20 mouse cellular contexts compared by ENCODE assay signal in genomic region chr10:116730033-116730652, GRCm38 (mm10).
"Had no signal": no experiment of that assay in that cellular context is flagged by ENCODE, and none has a peak within 500 bp of the region (broad histone marks: within the 10 kb centered on the region; RNA-seq: fewer than 3 reads in every experiment).

No protein-coding gene starts in this region.

- H3K9ac ChIP-seq: lung, embryonic 15.5 days; midbrain, embryonic 13.5 days; midbrain, embryonic 15.5 days; neural tube, embryonic 13.5 days; neural tube, embryonic 15.5 days had no signal

- H3K4me1 ChIP-seq: megakaryocyte, embryonic 14.5 days had no signal

- H3K4me3 ChIP-seq: lung, embryonic 15.5 days; megakaryocyte, embryonic 14.5 days; midbrain, embryonic 13.5 days; midbrain, embryonic 15.5 days; neural tube, embryonic 13.5 days; neural tube, embryonic 15.5 days had no signal

- H3K9me3 ChIP-seq: lung, embryonic 15.5 days; midbrain, embryonic 13.5 days; midbrain, embryonic 15.5 days; neural tube, embryonic 13.5 days; neural tube, embryonic 15.5 days had no signal

- H3K27me3 ChIP-seq: lung, embryonic 15.5 days; megakaryocyte, embryonic 14.5 days; midbrain, embryonic 15.5 days; neural tube, embryonic 13.5 days; neural tube, embryonic 15.5 days had no signal

- H3K4me2 ChIP-seq: lung, embryonic 15.5 days; midbrain, embryonic 11.5 days; midbrain, embryonic 13.5 days; midbrain, embryonic 15.5 days; neural tube, embryonic 13.5 days; neural tube, embryonic 15.5 days had no signal

- DNase-seq: lung, adult 2 months; lung, postnatal 14 days; lung, postnatal 36 days; retina, postnatal 1 day; right cerebral cortex, adult 18-20 months; right cerebral cortex, postnatal 25 days; right cerebral cortex, postnatal 4 days; spleen, adult 18-20 months; thymus, adult 18-20 months; thymus, postnatal 14 days; thymus, postnatal 36 days had no signal

- ATAC-seq: lung, postnatal 0 days; midbrain, embryonic 13.5 days; midbrain, embryonic 15.5 days had no signal

- H3K27ac ChIP-seq: macrophage; midbrain, embryonic 13.5 days; midbrain, embryonic 15.5 days; neural tube, embryonic 13.5 days; neural tube, embryonic 15.5 days had no signal

- H3K36me3 ChIP-seq: lung, embryonic 15.5 days; midbrain, embryonic 13.5 days; midbrain, embryonic 15.5 days; neural tube, embryonic 13.5 days; neural tube, embryonic 15.5 days had no signal
